Mouse (Mus musculus) liver, embryonic 14.5 days (tissue): Measurements from ENCODE around the gene Sumo2.
A peak's percentile ranks its signal among the peaks of the same experiment; 100 is the strongest.

ENCODE experiments used
- CTCF ChIP-seq: IDR thresholded peaks from 2 replicates; pipeline ENCODE4 v1.5.1; 2016; ENCODE audit warnings: antibody characterized with exemption, low read depth, control low read depth
- EP300 ChIP-seq: IDR thresholded peaks from 2 replicates; pipeline ENCODE4 v1.6.1; 2016; ENCODE audit warnings: antibody characterized with exemption, low read depth

GRCm38 (mm10) chr11:115483726-115484125, 52.4 kb downstream of the Sumo2 start:
- TF ChIP-seq EP300 (no peak), CTCF (peak; percentile 96)
